Mouse (Mus musculus): ENCODE data around the gene Aoc3.
"Not testable (repeated sequence)": the region's sequence is repeated elsewhere in the genome, so short reads cannot be mapped to it uniquely, and the experiment has no call there.

The Aoc3 gene

DNA sequence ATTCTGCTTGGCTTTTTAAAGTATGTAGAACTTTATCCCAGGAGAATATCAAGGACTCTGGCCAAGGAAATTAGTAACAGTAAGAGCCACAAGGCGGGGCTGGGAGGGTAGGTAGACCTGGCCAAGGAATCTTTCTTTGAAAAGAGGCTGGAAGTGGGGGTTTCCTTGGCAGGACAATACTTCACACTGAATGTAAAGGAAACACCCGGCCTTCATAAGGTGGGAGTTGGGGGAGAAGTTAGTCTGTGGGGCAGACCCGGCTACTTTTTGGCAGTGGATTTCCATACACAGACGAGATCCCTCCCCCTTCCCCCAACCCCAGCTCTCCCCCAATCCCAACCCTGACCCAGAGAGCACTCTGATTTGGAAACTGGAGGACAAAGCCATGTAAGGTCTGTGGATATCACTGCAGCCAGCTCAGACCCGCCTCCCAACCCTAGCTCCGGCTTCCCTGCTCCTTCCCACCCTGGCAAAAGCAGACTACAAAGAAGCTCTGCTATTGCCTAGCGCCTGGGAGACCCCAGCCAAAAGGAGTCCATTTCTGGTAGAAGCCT, at the start of gene Aoc3:
Gene Aoc3 (plus strand): TSS at position 235 of the 554 bp plus-strand sequence.
- CTCF ChIA-PET, result no interaction called here

DNA sequence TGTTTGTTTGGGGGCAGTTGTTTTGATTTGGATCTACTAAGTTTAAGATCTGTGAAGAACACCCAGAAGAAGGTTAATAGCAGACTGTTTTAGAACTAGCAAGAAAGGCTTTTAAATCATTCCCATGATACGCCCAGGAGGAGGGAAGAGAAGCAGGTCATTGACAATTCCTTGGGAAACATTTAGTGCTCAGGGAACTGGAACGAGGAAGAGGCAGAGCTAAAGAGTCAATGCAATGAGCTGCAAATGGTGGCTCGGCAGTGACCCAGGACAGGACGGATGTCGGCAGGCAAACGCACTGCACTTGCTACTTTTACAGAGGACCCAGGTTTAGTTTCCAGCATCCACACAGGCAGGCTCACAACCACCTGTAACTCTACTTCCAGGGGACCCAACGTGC, 49.6 kb upstream of the Aoc3 start:
- CTCF ChIA-PET, result no interaction called here

DNA sequence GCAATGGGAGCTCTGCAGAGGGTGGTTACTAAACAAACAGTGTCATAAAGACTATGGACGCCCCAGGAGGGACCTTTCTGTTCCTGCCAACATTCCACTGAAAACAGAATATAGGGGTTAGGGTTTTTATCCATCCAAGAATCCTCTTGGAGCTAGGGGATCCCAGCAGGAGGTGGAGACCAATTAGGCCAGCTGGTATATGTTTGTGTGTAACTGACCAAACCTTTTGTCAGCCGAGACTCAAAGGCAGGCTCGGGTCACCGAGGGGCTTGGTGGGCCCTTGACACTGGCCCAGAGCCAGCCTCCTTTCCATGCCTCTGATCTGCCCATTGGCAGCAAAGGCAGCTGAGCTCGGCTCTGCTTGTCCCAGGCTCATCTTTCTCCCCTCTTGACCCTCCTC, 47.5 kb upstream of the Aoc3 start:
- CTCF ChIA-PET, result no interaction called here

DNA sequence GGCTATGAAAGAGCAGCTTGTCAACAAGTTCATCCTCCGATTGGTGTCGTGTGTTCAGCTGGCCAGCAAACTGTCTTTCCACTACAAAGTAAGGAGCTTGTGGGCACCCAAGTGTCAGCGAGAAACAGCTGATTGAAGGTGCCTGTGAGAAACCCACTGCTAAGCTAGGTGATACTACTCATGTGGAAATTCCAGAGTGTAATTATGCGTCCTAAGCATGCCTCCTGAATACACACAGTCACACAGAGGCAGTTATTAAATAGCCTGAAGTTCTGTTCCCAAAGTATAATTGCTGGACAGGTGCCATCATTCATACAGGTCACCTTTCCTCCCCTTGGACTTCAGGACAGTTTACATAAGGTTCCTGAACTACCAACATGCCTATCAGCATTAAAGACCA, 46.6 kb upstream of the Aoc3 start:
- CTCF ChIA-PET, result no interaction called here

DNA sequence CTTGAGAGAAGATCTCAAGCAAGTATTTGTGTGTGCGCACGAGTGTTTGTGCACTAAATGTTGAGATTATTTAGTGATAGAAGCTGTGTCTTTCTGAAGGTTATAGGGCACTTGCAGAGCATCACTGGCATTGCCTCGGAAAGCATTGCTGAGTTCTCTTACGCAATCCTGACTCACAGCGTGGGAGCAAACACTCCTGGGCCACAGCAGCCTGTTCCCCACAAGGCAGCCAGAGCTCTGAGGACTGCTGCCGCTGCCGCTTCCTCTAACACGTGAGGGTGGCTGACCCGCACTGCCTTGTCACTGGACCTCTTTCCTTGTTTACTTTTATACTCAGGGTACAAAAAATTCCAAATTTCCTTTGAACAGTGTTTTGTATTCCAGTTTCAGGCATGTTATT, 43.1 kb upstream of the Aoc3 start:
- CTCF ChIA-PET, result no interaction called here

DNA sequence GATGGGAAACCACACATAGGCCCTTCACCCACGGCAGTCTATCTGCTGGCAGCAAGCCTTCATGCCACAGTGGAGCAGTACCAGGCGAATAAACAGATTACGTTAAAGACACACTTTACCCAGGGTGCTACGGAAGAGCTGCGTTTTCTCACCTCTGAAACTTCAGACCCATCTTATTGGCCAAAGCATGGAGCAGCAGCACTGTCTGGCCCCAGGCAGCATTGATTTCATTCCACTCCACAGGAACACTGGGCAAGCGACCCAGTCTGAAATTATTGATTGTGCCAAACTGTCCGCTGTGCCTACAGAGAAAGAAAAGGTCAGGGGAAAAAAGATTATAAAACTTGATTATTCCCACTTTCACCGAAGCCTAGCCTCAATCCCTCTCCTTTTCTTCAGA, 39.2 kb upstream of the Aoc3 start:
- CTCF ChIA-PET, result no interaction called here

DNA sequence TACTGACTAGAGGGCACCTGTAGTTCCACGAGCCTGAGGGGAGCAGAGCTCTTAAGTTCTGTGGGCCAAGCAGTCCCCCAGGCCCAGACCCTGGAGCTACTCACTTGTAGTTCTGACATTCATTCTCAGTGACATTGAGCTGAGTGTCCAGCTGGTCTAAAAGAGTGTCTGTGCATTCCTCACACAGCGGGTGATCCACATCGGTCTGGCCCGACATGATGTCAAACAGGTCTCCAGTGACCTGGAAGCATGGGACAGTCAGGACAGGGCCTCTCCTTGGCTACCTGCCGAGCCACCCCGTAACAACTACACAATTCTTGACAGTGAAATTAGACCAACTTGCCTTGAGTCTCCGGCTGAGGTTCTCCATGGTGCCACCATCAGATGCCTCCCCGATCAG, 35.2 kb upstream of the Aoc3 start:
- CTCF ChIA-PET, result interaction anchor here (0.6 kb wide), 1 partner anchor 80 kb away, joined by 3 read pairs; no protein-coding TSS in a partner anchor

DNA sequence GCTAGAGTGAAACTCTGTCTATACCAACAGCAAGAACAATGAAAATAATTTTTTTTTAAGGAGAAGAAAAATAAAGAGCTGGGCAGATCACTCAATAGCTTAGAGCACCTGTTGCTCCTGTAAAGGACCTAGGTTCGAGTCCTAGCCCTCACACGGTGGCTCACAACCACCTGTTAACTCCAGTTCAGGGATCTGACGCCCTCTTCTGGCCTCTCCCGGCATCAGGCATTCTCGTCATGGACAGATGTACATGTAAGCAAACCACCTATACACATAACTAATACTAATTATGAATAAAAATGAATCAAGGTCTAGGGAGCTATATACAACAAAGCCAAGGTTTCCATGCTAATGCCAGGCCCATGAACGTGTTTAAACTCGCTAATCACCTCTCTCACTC, 29.5 kb upstream of the Aoc3 start:
- CTCF ChIA-PET, result no interaction called here

DNA sequence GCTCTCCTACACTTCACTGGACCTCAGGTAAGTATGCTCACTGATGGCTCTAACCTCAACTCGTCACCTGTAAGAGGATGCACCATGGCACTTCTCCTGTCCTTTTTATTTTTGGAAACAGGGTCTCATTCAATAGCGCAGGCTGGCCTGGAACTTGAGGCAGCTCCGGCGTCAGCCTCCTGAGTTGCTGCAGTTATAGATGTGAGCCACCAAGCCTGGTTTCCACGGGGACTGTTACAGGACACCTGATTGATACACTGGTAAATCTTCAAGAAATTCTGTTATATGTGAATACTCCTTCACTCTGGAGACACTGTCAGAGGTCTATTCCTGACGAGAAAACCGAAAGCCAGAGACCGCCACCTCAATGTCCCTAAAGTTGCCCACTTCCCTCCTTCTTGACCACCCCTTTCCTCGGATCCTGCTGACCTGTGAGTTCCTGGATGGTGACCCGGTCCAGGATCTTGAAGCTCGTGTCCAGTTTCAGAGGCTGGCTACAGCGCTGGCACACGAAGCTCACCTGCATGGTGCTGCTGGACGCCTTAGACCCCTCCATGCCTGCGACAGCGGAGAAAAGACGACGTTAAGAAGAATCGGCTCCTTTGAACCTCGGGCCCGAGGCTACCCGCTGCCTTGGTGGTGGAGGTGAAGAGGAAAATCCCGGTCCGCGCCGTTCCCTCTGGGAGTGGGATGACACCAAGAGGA, 29.0 kb upstream of the Aoc3 start:
- CTCF ChIA-PET, result no interaction called here

DNA sequence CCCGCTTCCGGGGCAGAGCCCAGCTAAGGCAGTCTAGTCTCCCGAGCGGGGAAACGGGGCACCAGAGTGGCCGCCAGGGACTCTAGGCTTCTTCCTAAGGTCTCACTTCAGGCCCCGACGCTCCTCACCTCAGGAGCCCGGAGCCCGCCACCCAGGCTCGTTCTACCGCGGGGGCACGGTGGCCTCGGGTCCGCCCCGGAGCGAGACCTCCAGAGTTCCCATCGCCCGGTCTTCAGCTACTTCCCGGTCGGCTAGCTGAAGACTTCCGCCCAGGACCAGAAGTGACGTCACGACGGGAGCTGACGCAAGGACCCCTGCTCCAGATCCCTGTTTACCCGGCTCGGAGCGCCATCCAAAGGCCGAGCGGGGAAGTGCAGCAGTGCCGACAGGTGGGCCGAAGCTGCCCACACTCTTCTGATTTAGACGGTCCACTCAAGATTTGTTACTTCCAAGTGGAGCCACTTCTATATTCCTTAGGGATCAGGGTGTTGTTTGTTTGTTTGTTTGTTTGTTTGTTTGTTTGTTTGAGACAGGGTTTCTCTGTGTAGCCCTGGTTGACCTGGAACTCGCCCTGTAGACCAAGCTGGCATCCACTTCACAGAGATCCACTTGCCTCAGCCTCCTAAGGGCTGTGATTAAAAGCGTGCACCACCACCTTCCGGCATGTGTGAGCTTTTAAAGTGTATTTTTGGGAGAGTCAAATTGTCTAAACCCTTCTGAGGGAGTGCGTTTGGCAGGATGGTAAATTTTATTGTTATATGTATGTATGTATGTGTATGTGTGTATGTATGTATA, 28.2 kb upstream of the Aoc3 start, which contains the start of gene Becn1:
Gene Becn1 (minus strand): TSS at position 283 of the 795 bp plus-strand sequence.
- CTCF ChIA-PET, result interaction anchor here (0.9 kb wide), 1 partner anchor 23 kb away, joined by 4 read pairs; the partner anchor contains the start of genes Cntd1 and Coa3

DNA sequence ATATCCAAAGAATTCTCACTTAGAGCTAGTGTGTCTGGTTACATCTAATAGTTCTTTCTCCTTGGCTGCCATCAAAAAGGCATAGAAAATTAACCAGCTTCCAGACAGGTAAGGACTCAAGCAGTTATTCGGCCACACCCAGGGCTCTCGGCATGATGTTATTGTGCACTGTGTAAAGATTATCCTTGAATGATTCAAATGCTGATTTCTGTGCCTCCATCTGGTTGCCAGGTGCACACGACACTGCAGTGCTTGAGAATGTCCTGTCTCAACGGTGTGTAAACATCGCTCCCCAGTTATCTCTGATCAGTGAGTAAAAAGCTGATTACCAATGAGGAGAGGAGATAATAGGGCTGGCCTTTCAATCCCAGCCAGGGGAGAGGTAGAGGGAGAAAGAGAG, 22.7 kb upstream of the Aoc3 start:
- CTCF ChIA-PET, result interaction anchor here (0.5 kb wide), 1 partner anchor 10 kb away, joined by 4 read pairs; no protein-coding TSS in a partner anchor

DNA sequence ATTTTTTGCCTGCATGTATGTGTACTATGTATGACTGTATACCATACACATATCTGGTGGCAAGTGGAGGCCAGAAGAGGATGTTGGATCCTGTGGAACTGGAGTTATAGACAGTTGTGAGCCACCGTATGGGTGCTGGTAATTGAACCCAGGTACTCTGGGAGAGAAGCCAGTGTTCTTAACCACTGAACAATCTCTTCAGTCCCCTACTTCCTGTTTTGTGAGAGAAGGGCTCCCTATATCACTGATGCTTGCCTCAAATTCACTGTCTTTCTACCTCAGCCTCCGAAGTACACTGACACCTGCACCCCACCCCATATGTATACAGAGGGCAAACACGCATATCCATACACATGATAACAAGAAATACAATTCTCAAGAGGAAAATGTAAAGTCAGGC, 19.3 kb upstream of the Aoc3 start:
- CTCF ChIA-PET, result no interaction called here

DNA sequence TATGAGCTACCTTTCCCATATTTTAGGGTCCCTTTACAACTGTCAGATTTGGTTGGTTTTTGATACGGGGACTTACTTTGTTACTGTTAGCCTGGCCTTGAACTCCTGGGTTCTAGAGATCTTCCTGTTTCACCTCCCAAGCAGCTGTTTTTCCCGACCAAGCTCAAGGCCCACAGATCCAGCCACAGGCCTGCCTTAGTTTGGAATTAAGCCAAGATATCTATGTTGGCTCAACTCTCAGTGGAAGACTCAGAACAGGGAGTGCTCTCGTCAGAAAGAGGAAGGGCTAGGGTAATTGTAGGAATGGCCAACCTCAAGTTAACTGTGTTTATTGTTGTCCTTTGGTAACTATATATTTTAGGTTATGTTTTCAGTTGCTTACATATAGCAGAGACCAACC, 18.3 kb upstream of the Aoc3 start:
- CTCF ChIA-PET, result no interaction called here

DNA sequence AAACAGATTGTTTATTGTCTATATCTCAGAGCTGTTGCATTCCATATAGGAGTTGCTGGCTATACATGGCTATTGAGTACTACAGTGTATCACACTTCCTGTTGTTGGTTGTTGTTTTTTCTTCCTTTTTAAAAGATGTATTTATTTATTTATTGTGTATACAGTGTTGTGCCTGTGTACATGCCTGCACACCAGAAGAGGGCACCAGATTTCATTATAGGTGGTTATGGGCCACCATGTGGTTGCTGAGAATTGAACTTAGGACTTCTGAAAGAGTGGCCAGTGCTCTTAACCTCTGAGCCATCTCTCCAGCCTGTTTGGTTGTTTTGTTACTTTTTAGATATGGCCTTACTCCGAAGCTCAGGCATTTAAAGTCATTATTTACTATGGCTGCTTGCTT, 15.8 kb upstream of the Aoc3 start:
- CTCF ChIA-PET, result interaction anchor here (0.7 kb wide), 1 partner anchor 1845 kb away, joined by 4 read pairs; no protein-coding TSS in a partner anchor

DNA sequence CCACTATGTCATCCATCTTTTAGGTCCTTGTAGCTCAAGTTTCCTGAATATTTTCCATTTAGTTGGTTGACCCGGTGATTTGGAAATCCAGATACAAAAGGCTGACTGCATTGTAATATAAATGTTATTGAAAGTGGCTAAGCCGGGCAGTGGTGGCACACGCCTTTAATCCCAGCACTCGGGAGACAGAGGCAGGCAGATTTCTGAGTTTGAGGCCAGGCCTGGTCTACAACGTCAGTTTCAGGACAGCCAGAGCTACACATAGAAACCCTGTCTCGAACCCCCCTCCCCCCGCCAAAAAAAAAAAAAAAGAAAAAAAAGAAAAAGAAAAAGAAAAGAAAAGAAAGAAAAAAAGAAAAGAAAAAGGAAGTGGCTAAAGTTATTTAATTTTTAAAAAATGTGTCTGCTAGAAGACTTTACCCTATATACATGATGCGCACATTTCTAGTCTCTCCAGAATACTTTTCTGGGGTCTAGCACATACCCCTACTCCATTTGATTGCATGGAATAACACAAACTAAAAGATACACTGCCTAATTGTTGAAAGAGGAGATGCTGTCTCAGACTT, 15.2 kb upstream of the Aoc3 start:
- CTCF ChIA-PET, result interaction anchor here (0.7 kb wide), 1 partner anchor 1844 kb away, joined by 4 read pairs; no protein-coding TSS in a partner anchor

DNA sequence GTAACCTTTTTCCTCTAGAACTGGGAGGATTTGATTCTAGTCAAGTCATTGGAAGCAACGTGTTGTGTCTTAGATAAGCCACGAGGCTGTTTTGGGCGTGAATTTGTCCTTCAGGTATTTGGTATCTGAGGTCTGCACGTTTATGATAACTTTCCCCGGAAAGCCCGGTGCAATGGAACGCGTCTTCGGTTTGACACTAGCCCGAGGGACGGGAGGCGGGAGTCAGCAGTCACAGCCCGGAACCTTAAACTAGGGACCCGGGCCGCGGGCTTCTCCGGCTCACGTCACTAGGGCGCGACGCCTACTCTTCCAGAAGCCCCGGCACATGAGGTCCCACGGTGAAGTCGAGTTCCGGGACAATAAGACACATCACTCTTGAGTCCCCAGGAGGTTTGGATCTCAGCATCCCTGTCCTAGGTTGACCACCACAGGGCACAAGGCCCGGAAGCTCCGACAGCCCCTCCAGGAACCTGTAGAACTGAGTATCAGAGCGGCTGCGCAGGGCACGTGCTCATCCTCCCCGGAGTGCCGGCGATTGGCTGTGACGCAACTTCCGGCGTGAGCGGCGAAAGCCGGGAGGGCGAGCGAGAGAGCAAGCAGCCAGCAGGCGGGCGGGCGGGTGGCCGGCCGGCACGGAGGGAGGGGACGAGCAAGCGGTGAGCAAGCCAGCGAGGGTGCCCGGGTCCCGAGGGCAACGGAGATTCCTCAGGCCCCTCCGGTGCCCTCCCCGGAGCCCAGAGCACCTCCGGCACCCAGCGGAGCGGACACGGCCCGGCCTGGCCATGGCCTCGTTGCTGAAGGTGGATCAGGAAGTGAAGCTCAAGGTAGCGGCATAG, 14.5 kb upstream of the Aoc3 start, which contains the start of gene Psme3:
Gene Psme3 (plus strand): TSS at position 549 of the 836 bp plus-strand sequence.
- CTCF ChIA-PET, result no interaction called here

DNA sequence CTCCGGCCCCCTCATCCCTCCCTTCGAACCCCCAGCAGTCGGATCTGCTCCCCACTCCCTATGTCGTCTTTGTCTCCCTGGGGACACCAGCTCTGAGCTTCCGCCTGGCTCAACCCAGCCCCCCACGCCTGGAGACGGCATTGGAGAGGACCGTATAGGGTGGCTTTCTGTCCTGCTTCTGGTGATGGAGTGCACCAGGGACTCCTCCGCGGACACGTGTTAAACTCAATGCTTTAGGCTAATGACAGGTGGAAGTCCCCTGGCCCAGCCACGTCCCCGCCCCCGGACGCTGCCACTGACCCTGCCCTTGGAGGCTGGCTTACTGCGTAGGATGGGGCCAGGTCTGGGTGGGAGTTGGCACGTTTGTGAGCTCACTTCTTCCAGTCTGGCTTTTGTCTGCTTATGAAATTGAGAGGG, 13.9 kb upstream of the Aoc3 start:
- CTCF ChIA-PET, result no interaction called here

DNA sequence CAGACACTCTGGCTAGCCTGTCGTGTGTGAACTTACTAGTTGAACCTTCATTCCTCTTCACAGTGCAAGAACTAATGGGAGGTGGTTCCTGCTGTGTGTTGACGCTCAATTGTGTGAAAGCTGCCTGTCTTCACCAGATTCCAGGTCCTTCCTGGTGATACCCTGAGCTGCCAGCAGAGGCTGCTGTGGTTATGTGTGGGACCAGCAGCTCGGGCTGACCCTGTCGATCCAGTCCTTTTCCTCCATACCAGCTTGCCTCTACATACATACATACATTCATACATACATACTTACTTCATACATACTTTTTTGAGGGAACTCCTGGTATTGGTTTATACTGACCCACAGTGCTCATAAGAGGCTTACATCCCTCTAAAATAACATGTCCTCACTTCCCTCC, 6.8 kb upstream of the Aoc3 start:
- CTCF ChIA-PET, result no interaction called here

DNA sequence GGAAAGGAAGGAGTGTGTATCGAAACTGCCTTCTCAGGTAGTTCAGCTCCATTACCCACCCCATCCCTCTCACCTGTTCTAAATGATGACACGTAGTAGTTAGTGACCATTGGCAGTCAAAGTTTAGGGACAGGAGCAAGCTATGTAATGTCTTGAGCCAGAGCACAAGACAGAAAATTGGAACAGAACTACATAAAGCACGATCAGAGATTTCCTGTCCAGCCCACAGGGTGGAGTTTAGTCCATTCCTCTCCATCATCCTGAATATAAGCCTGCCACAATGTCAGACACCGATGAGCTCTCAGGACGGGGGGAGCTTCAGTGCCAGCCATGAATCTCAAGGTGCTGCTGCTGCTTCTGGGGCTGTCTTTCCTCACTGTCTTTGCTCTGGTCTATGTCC, 5.6 kb upstream of the Aoc3 start, which contains the start of gene Aoc2:
Gene Aoc2 (plus strand): TSS at position 301 of the 400 bp plus-strand sequence.
- CTCF ChIA-PET, result no interaction called here

DNA sequence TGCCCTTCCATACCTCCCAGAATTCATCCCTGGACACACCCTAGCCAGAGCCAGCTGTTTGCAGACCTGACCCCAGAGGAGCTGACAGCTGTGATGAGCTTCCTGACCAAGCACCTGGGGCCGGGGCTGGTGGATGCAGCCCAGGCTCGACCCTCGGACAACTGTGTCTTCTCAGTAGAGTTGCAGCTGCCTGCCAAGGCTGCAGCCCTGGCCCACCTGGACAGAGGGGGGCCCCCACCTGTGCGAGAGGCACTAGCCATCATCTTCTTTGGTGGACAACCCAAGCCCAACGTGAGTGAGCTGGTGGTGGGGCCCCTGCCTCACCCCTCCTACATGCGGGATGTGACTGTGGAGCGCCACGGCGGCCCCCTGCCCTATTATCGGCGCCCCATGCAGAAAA, 5.2 kb upstream of the Aoc3 start:
- CTCF ChIA-PET, result not testable (repeated sequence)

DNA sequence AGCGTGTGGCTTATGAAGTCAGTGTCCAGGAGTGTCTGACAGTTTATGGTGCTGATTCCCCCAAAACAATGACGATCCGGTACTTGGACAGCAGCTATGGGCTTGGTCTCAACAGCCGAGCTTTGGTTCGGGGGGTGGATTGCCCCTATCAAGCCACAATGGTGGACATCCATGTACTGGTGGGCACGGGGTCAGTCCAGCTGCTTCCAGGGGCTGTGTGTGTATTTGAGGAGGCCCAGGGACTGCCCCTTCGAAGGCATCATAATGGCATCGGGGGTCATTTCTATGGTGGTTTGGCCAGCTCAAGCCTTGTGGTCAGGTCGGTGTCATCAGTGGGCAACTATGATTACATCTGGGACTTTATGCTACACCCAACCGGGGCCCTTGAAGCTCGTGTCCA, 4.3 kb upstream of the Aoc3 start:
- CTCF ChIA-PET, result interaction anchor here (0.6 kb wide), 1 partner anchor 127 kb away, joined by 13 read pairs; no protein-coding TSS in a partner anchor
